Mouse (Mus musculus) lung, adult 2 months (tissue): ENCODE results near the gene Sept6. TPM values are rescaled to one million over a fixed set of nuclear protein-coding genes. Genes with fewer than 3 reads are reported as not detected.

Experiments used
- DNase-seq: peaks from one replicate; pipeline ENCODE4 v3.0.0; 2022
- H3K4me1 ChIP-seq: fragments of 200-500 bp; 2 replicates; pipeline ENCODE4 v1.6.1; 2011; ENCODE audit warnings: low read length; ENCODE audit not compliant: control insufficient read depth, insufficient read depth
- H3K4me3 ChIP-seq: fragments of 200-500 bp; replicated peaks from 2 replicates; pipeline ENCODE3; 2011; ENCODE audit warnings: low read depth, mild to moderate bottlenecking, control low read depth, low read length; ENCODE audit errors: extremely low read depth
- CTCF ChIP-seq: fragments of 200-500 bp; IDR thresholded peaks from 2 replicates; pipeline ENCODE4 v1.5.1; 2011; ENCODE audit warnings: mild to moderate bottlenecking, low read length, control low read depth; ENCODE audit not compliant: insufficient read depth
- POLR2A ChIP-seq: fragments of 200-500 bp; IDR thresholded peaks from 2 replicates; pipeline ENCODE4 v1.6.1; 2011; ENCODE audit warnings: low read depth, mild to moderate bottlenecking, control low read depth, low read length, borderline replicate concordance; ENCODE audit errors: extremely low read depth
- WGBS: fragments of 180-500 bp; shearing (Covaris S2); methylation state at CpG from one replicate; pipeline ENCODE4 v1.1.7; 2018; 5-methylcytosine and 5-hydroxymethylcytosine counted together
- polyA plus RNA-seq: library from polyadenylated mRNA; depleted of rRNA; stranded (reverse); fragments of >200 nt; gene quantifications from 2 replicates; pipeline ENCODE4 v1.2.3, GENCODE M21; 2012; rRNA removed

Gene Sept6
- polyA plus RNA-seq, result 5.6 and 9.0 TPM in 2 replicates

DNA sequence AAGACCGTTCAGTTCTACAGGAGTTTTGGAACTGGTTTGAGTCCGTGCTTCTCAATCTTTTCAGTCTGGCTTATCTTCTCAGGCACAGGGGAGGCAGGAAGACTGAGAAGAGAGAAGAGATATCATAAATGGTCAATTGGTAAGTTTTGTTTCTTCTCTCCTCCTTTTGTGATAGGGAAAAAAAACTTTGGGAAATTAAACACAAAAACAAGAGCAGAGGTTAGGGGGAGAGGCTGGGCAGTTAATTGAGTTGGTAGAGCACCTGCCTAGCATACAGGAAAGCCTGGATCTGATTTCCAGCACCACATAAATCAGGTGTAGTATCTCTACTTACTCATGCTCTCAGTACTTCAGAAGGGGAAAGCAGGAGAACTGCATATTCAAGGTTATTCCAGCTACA, at the start of gene Sept6:
Gene Sept6, minus strand, starts transcription at position 101 of the 400 bp plus-strand sequence.
- Histone ChIP-seq H3K4me1 (no peaks in the 10 kb centered on the region), H3K4me3 (no peak within 1 kb of the TSS)
- no peak for DNase-seq
- TF ChIP-seq CTCF (no peak), POLR2A (no peak)
- WGBS, result 78% methylated on average over 2 of the region's 2 CpGs

- DNase-seq, result no peak
- 42% methylated on average over 3 of the region's 3 CpGs for WGBS
- TF ChIP-seq POLR2A (no peak), CTCF (no peak)
- no peaks in the 10 kb centered on the region for H3K4me1 ChIP-seq
- H3K4me3 ChIP-seq, result no peak overlapping the region
Observed at GRCm38 (mm10) chrX:37028378-37028777, 36.8 kb upstream of the Sept6 start.

DNA sequence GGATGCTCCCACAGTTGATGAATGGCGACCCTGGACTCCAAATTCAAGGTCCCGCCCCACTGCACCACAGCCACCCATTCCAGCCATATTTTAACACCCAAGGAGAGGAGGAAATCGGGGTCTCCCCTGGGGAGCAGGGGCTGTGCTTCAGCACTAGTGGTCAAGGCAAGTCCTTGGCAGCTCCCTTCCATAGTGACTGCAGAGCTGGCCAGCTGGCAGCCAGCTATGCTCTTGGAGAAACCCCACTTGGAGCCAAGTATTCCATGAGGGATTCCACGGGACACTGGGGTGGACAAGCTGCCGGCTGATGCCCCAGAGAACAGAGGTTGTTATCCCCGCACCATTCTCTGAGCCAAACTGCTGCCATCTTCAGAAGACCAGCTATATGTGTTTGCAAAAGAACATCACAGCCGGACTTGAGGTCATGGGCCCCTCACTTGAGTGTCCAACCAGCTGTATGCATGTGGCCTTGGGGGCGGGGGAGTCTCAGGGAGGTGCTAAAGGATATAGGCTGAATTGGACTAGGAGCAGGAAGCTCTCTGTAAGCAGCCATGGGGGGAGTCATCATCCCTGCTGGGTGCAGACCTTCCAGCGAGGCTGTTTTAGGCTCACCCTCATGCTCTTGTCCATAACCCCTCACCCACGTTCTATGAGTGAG, 32.2 kb upstream of the Sept6 start:
- Histone ChIP-seq H3K4me3 (no peak overlapping the region), H3K4me1 (no peaks in the 10 kb centered on the region)
- 65% methylated on average over 10 of the region's 10 CpGs for WGBS
- TF ChIP-seq CTCF (no peak), POLR2A (no peak)
- no peak for DNase-seq

DNA sequence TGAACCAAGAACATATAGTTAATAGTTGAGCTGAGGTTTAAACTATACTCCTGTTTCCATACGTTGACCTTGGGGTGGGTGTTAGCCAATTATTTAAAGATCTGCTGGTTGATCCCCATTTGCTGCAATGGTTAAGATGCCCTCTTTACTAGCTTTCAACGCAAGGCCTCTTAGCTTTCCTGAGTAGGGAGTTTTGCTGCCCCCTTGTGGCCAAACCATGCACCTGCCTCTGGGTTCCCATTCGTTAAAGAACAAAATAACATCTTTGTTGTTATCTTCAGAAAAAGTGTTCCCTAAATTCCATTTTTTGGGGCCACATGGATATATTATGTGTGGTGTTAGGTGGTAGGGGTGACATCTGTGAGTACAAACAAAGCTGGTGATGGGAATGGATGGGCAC, 31.1 kb upstream of the Sept6 start:
- Histone ChIP-seq H3K4me1 (no peaks in the 10 kb centered on the region), H3K4me3 (no peak overlapping the region)
- WGBS, result 25% methylated on average over 3 of the region's 3 CpGs
- TF ChIP-seq POLR2A (no peak), CTCF (peak; percentile 71)
- peak; percentile 44 for DNase-seq

GRCm38 (mm10) chrX:37019045-37019444, 27.5 kb upstream of the Sept6 start:
- Histone ChIP-seq H3K4me1 (no peaks in the 10 kb centered on the region), H3K4me3 (no peak overlapping the region)
- WGBS, result 69% methylated on average over 3 of the region's 3 CpGs
- TF ChIP-seq CTCF (no peak), POLR2A (no peak)
- DNase-seq, result no peak

DNA sequence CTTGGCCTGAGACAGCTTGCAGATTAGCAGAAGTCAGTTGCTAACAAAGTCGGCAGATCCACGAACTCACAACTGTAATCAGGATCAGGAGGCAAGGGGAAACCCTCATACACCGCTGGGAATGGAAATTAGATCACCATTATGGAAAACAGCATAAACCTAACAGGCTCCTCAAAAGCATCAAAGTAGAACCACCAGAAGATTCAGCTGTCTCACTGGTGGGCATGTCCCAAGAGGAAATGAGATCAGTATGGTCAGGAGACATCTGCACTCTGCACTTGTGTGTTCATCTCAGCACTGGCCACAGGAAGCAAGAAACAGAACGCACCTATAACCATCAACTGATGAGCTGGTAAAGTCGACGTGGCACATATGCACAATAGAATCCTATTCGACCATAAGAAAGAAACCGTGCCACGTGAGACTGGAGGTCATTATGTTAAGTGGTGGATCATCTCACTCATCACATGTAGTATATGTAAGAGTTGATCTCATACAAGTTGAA, 26.6 kb upstream of the Sept6 start:
- DNase-seq, result no peak
- no peak overlapping the region for H3K4me3 ChIP-seq
- no peaks in the 10 kb centered on the region for H3K4me1 ChIP-seq
- TF ChIP-seq POLR2A (no peak), CTCF (no peak)
- 84% methylated on average over 9 of the region's 9 CpGs for WGBS

GRCm38 (mm10) chrX:37013870-37014269, 22.3 kb upstream of the Sept6 start:
- 70% methylated on average over 5 of the region's 5 CpGs for WGBS
- no peak for TF ChIP-seq POLR2A
- TF ChIP-seq CTCF, result no peak

GRCm38 (mm10) chrX:36991039-36991438, 555 bp downstream of the Sept6 start:
- TF ChIP-seq CTCF, result no peak
- TF ChIP-seq POLR2A, result no peak
- no peak overlapping the region for H3K4me3 ChIP-seq
- H3K4me1 ChIP-seq, result no peaks in the 10 kb centered on the region
- 84% methylated on average over 4 of the region's 4 CpGs for WGBS
- no peak for DNase-seq

More at GRCm38 (mm10) chrX:37013870-37014269, 22.3 kb upstream of the Sept6 start:
- no peaks in the 10 kb centered on the region for H3K4me1 ChIP-seq
- no peak for DNase-seq
- H3K4me3 ChIP-seq, result no peak overlapping the region

DNA sequence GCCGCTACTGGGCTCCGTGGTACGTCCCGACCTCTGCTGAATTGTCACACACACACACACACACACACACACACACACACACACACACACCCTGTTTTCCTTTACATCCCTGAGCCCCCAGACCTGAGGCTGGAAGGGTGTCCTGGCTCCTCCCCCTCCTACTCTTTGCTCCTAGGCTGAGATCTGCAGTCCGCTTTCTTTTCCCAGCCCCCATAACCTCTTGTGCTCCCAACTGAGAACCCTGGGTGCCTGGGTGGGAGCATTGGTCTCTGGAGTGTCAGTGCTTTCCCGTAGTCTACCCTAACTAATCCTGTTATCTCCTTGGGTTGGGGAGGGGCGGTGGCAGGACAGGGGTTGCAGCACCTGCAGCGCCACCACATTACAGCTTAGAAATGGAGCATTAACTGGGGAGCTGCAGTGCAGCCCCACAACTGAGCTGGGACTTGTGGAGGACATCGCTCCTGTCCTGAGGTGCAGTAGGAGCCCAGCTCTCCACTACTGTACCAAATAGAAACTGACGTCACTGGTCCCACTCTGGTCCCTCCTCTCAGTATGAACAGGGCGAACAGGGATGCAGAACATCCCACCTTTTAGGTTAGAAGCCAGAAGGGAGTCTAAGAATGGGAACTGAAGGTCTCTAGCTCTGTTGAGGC, 1.7 kb downstream of the Sept6 start:
- 37% methylated on average over 8 of the region's 11 CpGs for WGBS
- Histone ChIP-seq H3K4me1 (no peaks in the 10 kb centered on the region), H3K4me3 (peak overlapping the region; percentile 79)
- no peak for TF ChIP-seq POLR2A
- no peak for TF ChIP-seq CTCF
- DNase-seq, result no peak
